Mouse (Mus musculus): ENCODE measurements around the gene Snx14.

Snx14 gene

DNA sequence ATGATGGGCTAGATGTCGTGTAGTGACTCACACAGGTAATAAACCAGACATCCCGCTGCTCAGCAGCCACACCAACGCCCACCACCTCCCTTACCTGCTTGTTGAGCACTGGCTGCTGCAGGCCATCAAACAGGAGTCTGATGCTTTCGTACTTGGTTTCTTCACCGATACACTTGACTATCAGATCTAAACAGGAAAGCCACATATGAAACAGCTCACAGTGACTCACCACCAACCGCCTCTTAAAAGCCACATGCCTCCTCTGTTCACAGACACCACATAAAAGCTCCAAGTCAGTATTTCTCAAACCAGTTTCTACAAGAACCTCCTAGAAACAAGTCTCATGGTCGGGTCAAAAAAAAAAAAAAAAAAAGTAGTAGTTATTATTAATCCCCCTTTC lies 58.7 kb downstream of the Snx14 start:
- DNase-seq = no peak

DNA sequence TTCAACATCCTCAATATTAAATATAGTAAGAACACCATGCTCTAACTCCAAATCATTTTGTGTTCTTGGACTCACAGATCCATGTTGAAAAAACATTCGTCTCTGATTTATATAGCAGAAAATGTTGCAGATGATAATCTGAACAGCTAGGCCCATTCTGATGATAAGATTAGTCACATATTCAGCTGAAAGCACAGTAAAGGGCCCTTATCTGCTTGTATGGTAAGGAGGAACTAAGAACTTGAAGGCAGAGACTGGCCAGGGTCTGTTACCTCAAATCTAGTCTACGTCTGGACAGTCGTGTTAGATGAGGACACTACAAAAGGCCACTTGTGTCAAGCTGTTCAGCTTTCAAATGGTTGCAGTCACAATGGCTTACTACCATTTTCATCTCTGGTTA lies 59.7 kb downstream of the Snx14 start:
- no peak for DNase-seq

DNA sequence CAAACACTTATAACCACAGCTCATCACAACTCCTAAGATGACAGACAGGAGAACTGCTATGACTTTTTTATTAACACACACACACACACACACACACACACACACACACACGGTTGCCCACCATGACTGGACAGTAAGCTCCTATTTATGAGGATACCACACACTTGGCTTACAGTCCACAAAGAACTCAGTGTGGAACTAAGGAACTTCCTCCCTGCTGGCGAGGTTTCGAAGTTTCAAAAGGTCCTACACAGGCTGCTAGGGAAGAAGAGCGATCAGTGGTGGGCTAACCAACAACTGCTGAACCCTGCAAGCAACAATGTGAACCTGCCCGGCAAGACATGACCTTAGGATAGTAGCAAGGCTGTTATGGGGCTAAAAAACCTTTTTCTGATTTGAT lies 61.3 kb downstream of the Snx14 start:
- DNase-seq = no peak

DNA sequence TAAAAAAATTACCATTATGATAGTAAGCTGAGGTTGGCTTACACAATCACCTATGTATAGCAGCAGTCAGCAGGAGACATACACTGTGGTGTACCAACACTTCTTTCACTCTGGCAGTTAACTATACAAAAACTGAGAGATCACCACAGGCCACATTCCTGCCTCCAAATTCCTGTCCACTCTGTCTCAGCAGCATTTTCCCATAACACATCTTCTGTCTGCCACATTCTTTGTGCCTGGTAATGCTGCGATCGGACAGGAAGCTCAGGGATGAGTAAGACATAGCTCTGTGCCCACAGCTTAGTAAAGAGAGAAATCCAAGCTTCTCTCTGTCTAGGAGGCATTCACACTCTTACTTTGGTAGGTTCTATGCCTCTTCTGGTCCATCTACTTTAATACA lies 65.8 kb downstream of the Snx14 start:
- DNase-seq = no peak

DNA sequence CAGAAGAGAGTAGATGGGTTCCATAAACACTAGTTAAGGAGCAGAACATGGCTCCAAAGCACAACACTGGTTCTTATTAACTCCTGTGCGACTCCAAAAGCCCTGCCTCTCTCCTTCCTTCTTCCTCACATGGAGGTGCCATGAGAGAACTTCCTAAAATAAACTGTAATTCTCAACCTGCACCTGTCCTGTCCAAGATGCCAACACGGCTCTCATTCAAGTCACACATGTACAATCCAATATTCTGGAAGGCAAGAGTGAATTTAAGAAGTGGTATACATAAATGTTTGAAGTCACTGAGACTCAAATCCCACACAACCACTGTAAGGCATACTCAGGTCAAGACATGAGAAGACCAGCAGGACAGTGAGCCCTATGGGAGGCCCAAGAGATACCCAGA lies 67.6 kb downstream of the Snx14 start:
- DNase-seq = no peak

DNA sequence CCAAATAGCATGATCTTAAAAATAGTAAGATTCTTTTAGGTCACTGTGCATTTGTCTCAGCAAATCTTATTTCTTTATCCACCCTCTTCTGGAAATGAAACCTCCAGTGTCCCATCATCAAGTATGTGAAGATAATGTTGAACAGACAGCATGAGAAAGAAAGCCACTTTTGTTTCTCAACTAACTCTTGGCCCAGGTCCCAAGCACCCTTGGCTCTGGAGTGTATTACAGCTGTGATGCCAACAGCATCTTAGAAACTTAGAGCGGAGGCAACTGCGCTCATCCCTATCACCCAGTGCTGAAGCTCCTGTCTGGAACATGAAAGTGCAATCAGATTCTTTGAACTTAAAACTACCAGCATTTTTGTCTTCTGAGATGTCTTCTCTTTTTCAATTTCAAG lies 69.1 kb downstream of the Snx14 start:
- DNase-seq = no peak

DNA sequence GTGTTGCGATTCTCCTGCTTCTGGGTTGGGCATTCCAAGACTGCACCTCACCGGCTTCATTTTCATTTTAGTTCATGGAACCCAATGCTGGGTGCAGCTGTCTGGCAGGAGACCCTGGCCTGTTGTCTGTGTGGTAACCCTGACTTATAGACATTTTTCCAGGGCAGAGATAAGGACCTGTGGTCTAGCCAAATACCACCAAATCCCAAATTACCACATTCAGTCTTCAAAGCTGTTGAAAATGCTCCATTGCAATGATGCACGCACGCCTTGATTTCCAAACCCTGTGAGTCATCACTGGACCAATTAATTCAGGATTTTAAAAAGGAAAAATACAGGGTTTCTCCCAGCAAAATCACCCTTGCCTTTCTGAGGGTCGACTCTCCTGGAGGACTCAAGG lies 70.3 kb downstream of the Snx14 start:
- no peak for DNase-seq

DNA sequence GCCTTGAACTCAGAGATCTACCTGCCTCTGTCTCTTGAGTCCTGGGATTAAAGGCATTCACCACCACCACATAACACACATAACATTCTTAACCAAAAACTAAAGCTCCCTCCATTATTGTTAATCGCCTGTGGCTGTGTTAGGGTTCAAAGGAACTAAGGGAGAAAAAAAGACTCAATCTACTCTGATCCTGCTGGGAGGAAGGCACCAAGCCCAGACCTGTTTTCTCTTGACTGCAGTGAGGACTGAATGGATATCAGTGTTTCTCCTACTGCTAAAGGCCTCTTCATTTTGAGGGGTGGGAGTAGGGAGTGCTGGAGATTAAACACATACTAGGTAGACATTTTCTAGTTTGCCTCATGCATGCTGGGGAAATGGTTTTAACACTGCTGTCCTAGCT lies 71.0 kb downstream of the Snx14 start:
- no peak for DNase-seq

DNA sequence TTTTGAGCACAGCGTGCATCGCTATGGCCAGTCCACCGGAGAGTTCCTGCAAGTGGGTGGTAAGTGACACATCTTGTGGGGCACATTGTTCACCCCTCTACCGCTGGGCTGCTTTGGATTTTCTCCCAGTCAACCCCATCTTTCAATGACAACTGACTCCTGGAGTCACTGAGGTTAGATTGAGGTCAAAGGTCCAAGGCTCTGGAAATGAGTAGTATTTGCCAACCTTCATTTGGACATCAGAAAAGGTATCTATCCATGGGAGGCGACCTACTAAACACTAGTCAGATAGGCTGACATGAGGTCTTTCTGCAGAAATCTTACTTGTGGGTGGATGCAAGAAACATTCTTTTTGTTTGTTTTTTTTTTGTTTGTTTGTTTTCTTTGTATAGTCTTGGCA lies 71.4 kb downstream of the Snx14 start:
- no peak for DNase-seq

DNA sequence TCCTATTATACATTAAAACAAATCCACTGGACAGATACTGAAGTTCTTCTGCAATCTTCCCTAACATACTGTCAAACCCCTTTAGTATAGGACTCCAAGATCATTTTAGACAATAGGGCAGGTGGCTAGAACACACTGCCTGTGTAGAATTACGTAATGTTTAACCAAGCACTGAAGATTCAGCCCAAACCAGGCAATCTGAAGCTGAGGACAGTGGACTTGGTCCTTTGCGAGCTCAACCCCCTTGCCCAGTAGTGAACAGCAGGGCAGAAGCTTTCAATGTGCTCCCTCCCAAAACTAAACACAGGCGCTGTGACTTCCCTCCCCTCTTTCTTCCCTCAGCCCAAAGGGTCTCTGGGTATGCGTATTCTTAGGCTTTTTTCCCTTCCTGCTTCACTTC lies 71.9 kb downstream of the Snx14 start:
- DNase-seq = no peak

DNA sequence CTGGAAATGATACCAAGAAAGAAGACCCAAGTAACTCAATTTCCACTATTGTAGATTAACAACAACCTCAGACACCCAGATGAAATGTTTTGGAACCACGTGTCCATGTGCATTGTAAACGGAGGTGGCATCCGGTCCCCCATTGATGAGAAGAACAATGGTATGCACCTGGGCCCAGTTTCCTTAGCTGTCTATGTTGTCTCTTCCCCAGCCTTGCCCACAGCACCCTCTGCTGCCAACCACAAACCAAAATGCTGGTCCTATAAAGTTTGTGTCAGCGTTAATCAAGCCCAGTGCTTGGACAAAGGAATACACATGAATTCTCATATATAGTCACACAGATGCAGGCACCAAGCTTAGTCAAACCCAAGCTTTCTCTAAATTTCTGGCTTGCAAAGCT lies 72.5 kb downstream of the Snx14 start:
- DNase-seq = no peak

DNA sequence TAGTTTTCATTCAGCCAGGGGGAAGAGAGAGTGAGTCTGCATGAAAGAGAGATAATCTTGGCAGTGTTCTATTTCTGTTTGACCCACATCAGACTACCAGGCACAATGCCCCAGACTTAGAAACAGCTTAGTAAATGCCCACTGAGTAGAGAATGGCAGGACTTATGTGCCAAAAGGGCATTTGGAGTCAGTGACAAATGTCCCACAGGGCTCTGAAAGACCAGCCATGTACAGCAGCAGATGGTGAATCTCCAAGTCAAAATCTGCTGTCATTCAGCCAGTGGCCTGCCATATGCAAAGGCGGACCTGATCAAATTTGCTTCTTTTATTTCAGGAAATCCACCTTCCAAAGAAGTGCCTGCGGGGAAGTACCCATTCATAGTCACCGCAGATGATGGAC lies 75.7 kb downstream of the Snx14 start:
- no peak for DNase-seq

DNA sequence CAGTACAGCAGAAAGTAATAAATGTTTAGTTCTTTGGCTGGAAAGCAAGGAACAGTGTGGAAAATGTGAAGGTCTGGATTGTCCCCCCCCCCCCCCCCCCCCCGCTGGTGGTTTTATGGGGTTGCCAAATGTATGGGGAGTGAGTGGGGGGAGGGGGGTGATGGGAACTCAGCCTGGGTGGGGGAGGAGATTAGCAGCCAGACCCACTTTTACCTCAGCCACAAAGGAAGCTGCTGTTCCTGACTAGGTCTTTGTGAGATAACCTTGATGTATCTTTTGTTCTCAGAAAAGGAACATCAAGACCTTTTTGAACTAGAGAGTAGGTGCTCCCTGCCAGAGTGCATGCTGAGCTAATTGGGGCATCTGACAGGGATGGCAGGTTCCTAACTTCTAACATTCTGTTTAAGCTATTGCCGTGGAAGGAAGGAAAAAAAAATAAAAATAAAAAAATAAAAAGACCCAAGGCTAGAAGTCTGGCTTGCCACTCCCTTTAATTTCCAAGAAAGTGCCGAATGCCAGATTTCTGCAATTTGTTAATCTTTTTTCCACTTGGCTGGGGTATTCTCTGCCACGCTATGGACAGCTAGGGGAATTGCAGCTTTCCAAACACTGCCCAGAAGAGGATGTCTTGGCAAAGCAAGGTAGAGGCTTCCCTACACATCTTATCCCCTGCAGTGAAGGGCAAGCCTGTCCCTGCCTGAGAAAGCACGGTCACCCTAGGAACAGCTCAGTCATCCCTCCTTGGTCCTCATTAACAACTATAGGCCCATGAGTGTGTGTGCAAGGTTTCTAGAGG lies 76.5 kb downstream of the Snx14 start:
- no peak for DNase-seq

DNA sequence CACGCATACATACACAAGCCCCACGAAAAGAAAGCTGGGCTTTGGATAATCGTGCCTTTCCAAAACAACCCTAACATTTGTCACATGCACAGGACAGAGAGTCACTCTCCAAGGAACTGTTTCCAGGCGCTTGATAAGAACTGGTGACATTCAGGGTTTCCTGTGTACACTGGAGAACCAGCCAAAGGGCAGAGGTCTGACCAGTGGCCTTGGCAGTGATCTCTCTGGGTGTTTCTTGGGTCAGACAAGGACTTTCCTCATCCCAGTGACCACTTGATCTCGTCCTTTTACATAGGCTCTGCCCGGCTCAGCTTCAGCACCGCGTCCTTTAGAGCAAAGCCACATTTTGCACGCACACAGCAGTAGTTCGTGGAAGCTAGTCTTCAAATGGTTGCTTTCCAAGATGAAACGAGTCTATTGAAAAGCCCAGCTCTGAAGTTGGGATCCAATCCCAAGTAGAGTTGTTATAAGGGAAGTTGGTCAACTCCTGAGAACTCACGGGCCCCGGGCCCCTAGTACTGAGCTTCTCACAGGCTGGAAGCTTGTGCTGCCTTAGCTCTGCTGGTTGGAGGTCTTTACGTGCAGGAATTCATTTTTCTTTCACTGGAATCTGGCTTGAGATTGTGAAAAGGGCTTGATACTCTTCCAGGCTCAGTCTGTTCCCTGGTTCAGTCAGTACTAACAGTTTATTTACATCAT lies 77.4 kb downstream of the Snx14 start:
- no peak for DNase-seq

DNA sequence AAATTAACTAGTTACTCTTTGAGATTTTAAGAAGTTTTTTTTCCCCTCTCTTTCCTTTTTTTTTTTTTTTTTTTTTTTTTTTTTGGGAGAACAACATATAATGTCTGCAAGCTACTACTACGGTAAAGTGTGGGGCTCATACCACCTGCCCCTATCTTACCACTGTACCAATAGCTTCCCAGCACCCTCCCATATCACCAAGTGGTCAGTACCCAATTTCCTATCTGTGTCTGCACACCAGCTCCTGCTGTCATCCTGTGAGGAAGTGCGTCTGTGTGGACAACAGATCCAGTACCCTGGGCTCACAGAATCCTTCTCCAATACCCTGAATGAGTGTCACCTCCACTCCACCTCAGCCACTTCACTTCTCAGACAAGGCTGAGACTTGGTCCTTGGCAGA lies 79.6 kb downstream of the Snx14 start:
- no peak for DNase-seq

DNA sequence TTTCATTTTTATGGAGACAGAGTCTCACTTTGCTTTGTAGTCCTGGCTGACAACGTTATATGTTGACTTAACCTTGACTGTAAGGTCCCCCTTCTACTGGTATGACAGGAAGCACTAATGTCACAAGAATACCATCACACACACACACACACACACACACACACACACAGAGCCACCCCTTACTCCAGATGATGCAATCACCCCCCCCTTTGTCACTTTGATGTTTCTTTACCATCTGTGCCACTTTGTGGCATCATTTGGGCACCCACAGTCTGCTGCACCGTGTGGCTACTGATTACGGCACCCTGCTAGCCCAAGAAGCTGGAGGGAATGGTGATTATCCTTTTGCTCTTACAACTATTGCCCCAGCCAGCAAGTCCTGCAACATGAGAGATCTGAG lies 81.6 kb downstream of the Snx14 start:
- no peak for DNase-seq

DNA sequence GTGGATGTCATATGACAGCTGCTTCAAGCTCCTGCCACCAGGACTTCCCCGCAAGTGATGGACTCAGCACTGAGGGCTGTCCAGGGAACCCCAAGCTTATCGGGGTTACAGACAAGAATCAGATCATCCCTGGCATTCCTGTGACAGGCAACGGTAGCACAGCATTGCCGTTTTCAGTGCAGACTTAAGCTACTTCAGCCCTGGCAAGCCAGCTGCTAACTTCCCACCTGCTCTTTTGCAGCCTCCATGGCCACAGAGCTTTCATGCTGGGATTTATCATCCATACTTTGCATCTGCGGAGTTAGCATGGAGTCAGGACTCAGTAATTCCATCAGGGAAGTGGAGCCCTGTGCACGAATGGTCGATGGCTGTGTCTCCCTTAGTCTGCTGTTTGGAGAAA lies 85.3 kb downstream of the Snx14 start:
- no peak for DNase-seq

DNA sequence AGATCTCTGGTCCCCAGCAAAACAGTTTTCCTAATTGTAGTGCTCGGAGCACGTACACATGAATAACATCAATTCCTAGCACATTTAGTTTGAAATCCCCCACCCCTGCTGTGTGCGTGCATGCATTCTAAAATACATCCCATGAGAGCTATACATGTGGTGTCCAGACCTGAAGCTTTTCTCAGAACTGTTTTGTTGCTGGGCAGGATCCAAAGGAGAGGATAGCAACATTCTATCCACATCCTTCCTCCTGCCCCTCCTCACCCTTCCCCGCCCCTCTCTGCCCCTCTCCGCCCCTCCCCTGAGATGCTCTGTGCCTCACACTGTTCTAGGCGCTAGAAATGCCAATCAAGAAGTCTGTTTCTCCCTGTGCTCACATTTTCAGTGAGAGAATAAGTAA lies 86.0 kb downstream of the Snx14 start:
- no peak for DNase-seq

DNA sequence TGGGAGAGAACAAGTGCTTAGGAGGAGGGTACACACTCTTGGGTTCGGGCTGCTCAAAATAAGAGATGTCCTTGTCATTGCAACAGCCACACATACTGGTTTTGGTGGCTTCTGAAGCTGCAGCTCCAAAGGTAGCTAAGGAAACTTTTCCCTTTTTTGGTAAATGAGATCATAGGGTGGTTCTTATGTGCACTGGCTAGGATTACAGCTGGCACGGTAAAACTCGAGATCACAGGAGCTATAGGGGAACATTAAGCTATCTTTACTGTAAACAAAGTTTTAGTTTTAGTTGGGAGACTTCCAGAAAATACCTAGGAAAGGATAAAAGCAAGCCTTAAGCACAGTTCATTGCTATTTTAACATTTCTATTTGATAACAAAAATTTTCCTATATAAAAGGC lies 87.6 kb downstream of the Snx14 start:
- no peak for DNase-seq

DNA sequence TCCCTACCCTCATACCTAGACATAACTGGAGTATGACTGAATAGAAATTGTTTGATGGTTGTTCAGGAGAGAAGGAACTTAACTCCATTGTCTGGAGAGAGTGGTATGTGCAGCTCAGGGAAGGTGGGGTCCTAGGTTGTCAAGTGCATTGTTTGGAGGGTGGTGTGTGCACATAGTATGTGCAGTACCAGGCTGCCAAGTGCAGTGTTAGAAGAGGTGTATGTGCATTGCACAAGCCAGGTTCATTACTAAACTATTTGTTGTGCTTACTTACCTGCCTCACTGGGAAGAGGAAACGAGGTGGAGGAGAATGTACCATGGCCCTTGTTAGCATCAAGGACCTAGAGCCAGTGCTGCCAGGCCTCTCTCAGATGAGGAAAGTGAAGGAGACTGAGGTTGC lies 88.4 kb downstream of the Snx14 start:
- no peak for DNase-seq

DNA sequence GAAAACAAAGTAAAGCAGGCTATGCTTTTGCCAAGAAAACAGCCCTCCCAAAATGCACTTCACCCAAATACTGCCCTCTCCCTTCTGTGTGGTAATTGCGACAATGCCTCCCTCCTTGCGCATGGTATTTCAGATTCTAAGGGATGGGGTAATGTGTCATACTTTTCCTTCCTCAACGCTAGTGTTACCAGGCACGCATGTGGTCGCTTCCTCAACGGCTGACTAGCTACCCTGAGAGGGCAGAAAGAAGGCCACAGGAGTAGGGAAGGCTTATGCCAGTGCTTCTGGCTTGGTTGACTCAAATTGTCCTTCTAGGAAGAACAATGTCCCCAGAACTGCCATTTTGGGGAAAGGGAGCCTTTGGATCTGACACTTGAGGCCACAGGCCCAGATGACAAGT lies 90.1 kb downstream of the Snx14 start:
- no peak for DNase-seq

DNA sequence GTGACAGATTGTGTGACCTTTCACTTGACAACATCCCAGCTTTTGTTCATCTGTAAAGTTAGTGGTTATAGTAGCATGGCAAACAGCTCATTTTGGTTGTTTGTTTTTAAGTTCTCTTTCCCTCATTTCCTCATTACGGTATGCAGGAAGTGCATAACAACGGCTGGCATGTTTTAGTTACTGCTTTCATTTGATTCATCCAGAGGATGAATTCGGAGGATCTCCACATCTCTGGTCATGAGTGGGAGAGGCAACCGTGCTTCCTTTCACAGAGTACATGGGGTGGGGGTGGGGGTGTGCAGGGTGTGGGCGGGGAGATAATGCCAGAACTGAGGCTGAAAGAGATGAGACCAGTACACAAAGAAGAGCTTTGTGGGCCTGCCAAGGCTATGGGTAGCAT lies 91.9 kb downstream of the Snx14 start:
- no peak for DNase-seq

DNA sequence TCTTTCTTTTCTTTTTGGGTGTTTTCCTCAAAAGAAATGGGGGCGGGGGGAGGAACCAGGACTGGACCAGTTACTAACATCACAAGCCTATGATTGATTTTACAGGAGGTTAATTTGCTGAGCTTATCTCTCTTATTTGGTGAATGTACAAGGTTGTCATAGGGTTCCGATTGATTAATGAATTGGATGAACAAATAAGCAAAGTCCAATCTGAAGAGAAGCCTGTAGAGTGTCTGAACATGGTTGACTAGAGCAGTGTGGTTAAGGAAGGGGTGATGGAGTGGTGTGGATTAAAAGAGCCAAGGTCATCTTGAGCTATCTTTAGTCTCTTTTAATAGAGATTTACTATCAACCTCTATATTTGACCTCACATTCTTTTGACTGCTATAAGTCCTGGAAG lies 94.3 kb downstream of the Snx14 start:
- DNase-seq = no peak

DNA sequence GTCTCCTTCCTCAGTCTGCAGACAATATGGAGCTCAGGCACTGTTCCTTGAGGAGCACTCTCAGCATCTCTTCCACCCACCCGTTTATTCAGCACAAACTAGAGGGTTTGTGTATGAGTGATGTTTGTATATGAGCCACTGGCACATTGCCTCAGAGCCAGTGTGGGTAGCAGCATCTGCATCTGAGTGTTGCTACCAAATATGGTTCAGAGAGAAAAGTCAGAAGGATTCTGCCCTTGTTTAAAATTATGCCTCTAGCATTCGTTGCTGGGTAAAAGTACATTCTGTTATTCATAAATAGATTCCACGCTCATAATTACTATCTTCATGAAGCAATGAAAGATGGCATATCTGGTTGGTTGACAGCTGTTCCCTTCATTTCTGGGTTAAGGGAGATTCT lies 96.1 kb downstream of the Snx14 start:
- DNase-seq = no peak

DNA sequence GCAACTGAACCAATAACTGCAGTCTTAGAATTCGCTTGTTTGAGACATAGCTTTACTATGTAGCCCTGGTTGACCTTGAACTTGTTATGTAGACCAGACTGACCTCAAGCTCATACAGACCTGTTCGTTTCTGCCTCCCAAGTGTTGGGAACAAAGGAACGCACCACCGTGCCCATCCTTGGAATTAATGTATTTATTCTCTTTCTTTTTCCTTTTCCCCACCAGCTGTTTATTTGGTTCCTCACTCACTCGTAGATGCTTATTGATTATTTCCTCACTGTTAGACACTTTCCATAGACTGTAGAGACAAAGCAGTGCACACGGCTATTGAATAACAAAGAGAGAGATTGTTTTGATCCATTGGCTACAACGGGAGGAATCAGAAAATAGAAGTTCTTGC lies 96.5 kb downstream of the Snx14 start:
- no peak for DNase-seq

All from liver (tissue).